Mouse (Mus musculus) cerebellum, adult 2 months (tissue): ENCODE data around the gene Sapcd2.

Source experiments
- CTCF ChIP-seq: fragments of 200-500 bp; IDR thresholded peaks from 2 replicates; pipeline ENCODE4 v1.5.1; 2011; ENCODE audit warnings: low read depth, mild to moderate bottlenecking, control low read depth, low read length, moderate library complexity, borderline replicate concordance; ENCODE audit not compliant: insufficient read depth
- POLR2A ChIP-seq: fragments of 200-500 bp; IDR thresholded peaks from 2 replicates; pipeline ENCODE4 v1.6.1; 2011; ENCODE audit warnings: low read length, control low read depth, borderline replicate concordance; ENCODE audit not compliant: insufficient read depth

- no peak for TF ChIP-seq POLR2A
- TF ChIP-seq CTCF = peak; percentile 87
These were observed 54.6 kb downstream of the Sapcd2 start for GRCm38 (mm10) chr2:25426721-25427191.
